ENCODE assay signal across 13 mouse cellular contexts in genomic region chr15:25710876-25711275, GRCm38 (mm10).
"Had no signal": no experiment of that assay in that cellular context is flagged by ENCODE, and none has a peak within 500 bp of the region (broad histone marks: within the 10 kb centered on the region; RNA-seq: fewer than 3 reads in every experiment).

No protein-coding gene starts in this region.

- H3K4me2 ChIP-seq: lung, embryonic 14.5 days; midbrain, embryonic 12.5 days; neural tube, embryonic 12.5 days; stomach, embryonic 15.5 days had no signal

- H3K36me3 ChIP-seq: neural tube, embryonic 12.5 days had no signal

- H3K27ac ChIP-seq: liver, embryonic 14.5 days; midbrain, embryonic 10.5 days; midbrain, embryonic 12.5 days; neural tube, embryonic 12.5 days; stomach, embryonic 15.5 days; stomach, postnatal 0 days had no signal

- H3K27me3 ChIP-seq: midbrain, embryonic 12.5 days; neural tube, embryonic 12.5 days; stomach, embryonic 15.5 days had no signal

- H3K4me3 ChIP-seq: midbrain, embryonic 10.5 days; midbrain, embryonic 12.5 days; neural tube, embryonic 12.5 days; stomach, embryonic 15.5 days had no signal

- DNase-seq: lung, adult 18-20 months; lung, embryonic 14.5 days; lung, postnatal 10 days; lung, postnatal 4 days; midbrain, embryonic 14.5 days; right cerebral cortex, postnatal 14 days; thymus, postnatal 4 days had no signal
